Mouse (Mus musculus) forebrain, postnatal 0 days (tissue): ENCODE data around the gene Zfp365. TPM values are rescaled to one million over a fixed set of nuclear protein-coding genes. Genes with fewer than 3 reads are reported as not detected.

Source experiments
- ATAC-seq: fragments of 200-750 bp; cut with Nextera tagmentation; 2 replicates; pipeline ENCODE4 v1.8.0; 2017; ENCODE audit warnings: mild to moderate bottlenecking, moderate library complexity
- DNase-seq: peaks from one replicate; pipeline ENCODE4 v3.0.0-alpha.2; 2015
- H3K27ac ChIP-seq: fragments of 300-500 bp; sonication (generic); 2 replicates; pipeline ENCODE4 v1.5.1; 2014; ENCODE audit warnings: low read depth, mild to moderate bottlenecking, antibody characterized with exemption, low read length, moderate library complexity, mixed read lengths
- H3K27me3 ChIP-seq: fragments of 300-500 bp; sonication (generic); 2 replicates; pipeline ENCODE4 v1.6.1; 2014; ENCODE audit warnings: mild to moderate bottlenecking, low read length, mixed read lengths; ENCODE audit not compliant: insufficient read depth
- H3K36me3 ChIP-seq: fragments of 300-500 bp; sonication (generic); 2 replicates; pipeline ENCODE4 v1.6.1; 2014; ENCODE audit warnings: mild to moderate bottlenecking, moderate library complexity; ENCODE audit not compliant: insufficient read depth
- H3K4me1 ChIP-seq: fragments of 300-500 bp; sonication (generic); 2 replicates; pipeline ENCODE4 v1.6.1; 2014; ENCODE audit warnings: antibody characterized with exemption; ENCODE audit not compliant: insufficient read depth
- H3K4me2 ChIP-seq: fragments of 300-500 bp; sonication (generic); 2 replicates; pipeline ENCODE4 v1.6.1; 2014; ENCODE audit warnings: low read depth, mild to moderate bottlenecking, moderate library complexity
- H3K4me3 ChIP-seq: fragments of 300-500 bp; sonication (generic); 2 replicates; pipeline ENCODE4 v1.5.1; 2014; ENCODE audit warnings: low read depth, low read length, mixed read lengths
- H3K9ac ChIP-seq: fragments of 300-500 bp; sonication (generic); 2 replicates; pipeline ENCODE4 v1.6.1; 2014; ENCODE audit warnings: mild to moderate bottlenecking
- H3K9me3 ChIP-seq: fragments of 300-500 bp; sonication (generic); 2 replicates; pipeline ENCODE4 v1.6.1; 2016; ENCODE audit warnings: low read length
- CTCF ChIP-seq: sonication (generic); IDR thresholded peaks from 2 replicates; pipeline ENCODE4 v1.5.1; 2016; ENCODE audit warnings: antibody characterized with exemption, control low read depth, low read depth
- WGBS: fragments of 180-500 bp; shearing (Covaris S2); extraction: QIAGEN DNeasy Blood & Tissue Kit; methylation state at CpG from one replicate; pipeline ENCODE4 v1.1.7; 2014; 5-methylcytosine and 5-hydroxymethylcytosine counted together
- polyA plus RNA-seq: library from polyadenylated mRNA; unstranded; fragments of >200 nt; fragmentation: Nextera tagmentation; extraction: Ambion mirVana; gene quantifications from 2 replicates; pipeline ENCODE4 v1.2.1, GENCODE M21; 2015
- total RNA-seq: library from RNA; depleted of rRNA; stranded (reverse); fragments of >200 nt; gene quantifications from 2 replicates; pipeline ENCODE4 v1.2.3, GENCODE M21; 2014

Zfp365 gene
- total and polyA plus RNA-seq, 2 experiments from 2014 or later = 8.4 to 21.8 TPM

GRCm38 (mm10) chr10:67937775-67938174 lies 25.3 kb upstream of the Zfp365 start:
- Histone ChIP-seq H3K27me3 (no peaks in the 10 kb centered on the region), H3K4me3 (no peak overlapping the region), H3K36me3 (no peaks in the 10 kb centered on the region), H3K27ac (no peak overlapping the region), H3K4me1 (no peaks in the 10 kb centered on the region), H3K9ac (no peak overlapping the region), H3K4me2 (no peak overlapping the region), H3K9me3 (no peaks in the 10 kb centered on the region)
- DNase-seq (no peak), ATAC-seq (no peak)
- TF ChIP-seq CTCF = no peak
- WGBS = 90% methylated on average over 5 of the region's 5 CpGs

- no peak for TF ChIP-seq CTCF
- Histone ChIP-seq H3K9ac (no peak overlapping the region), H3K4me2 (no peak overlapping the region), H3K9me3 (no peaks in the 10 kb centered on the region), H3K4me3 (no peak overlapping the region), H3K4me1 (no peaks in the 10 kb centered on the region), H3K27me3 (no peaks in the 10 kb centered on the region), H3K36me3 (no peaks in the 10 kb centered on the region), H3K27ac (no peak overlapping the region)
- ATAC-seq (no peak), DNase-seq (no peak)
- WGBS = 66% methylated on average over 4 of the region's 4 CpGs
Measured at GRCm38 (mm10) chr10:67936944-67937343, 24.5 kb upstream of the Zfp365 start.

- Histone ChIP-seq H3K4me3 (no peak overlapping the region), H3K4me1 (no peaks in the 10 kb centered on the region), H3K9me3 (no peaks in the 10 kb centered on the region), H3K4me2 (no peak overlapping the region), H3K27me3 (no peaks in the 10 kb centered on the region), H3K36me3 (no peaks in the 10 kb centered on the region), H3K9ac (no peak overlapping the region), H3K27ac (no peak overlapping the region)
- 93% methylated on average over 11 of the region's 11 CpGs for WGBS
- no peak for ATAC-seq
- DNase-seq = no peak
- TF ChIP-seq CTCF = no peak
Measured at GRCm38 (mm10) chr10:67932780-67933179, 20.3 kb upstream of the Zfp365 start.

GRCm38 (mm10) chr10:67931328-67931727 lies 18.9 kb upstream of the Zfp365 start:
- WGBS = 81% methylated on average over 4 of the region's 4 CpGs
- 0 out of 2 replicates have a peak, but pooled peaks have one; percentile 13 for TF ChIP-seq CTCF

GRCm38 (mm10) chr10:67928584-67928983 lies 16.1 kb upstream of the Zfp365 start:
- Histone ChIP-seq H3K9ac (no peak overlapping the region), H3K27me3 (no peaks in the 10 kb centered on the region), H3K27ac (peak overlapping the region; percentile 67), H3K9me3 (no peaks in the 10 kb centered on the region), H3K4me3 (no peak overlapping the region), H3K4me1 (no peaks in the 10 kb centered on the region), H3K4me2 (no peak overlapping the region), H3K36me3 (no peaks in the 10 kb centered on the region)
- no peak for TF ChIP-seq CTCF
- DNase-seq (no peak), ATAC-seq (no peak)
- WGBS = 90% methylated on average over 7 of the region's 7 CpGs

More at GRCm38 (mm10) chr10:67931328-67931727, 18.9 kb upstream of the Zfp365 start:
- no peak overlapping the region for H3K4me3 ChIP-seq
- no peaks in the 10 kb centered on the region for H3K4me1 ChIP-seq
- H3K4me2 ChIP-seq = no peak overlapping the region
- no peaks in the 10 kb centered on the region for H3K9me3 ChIP-seq
- no peak for DNase-seq
- ATAC-seq = no peak
- no peak overlapping the region for H3K9ac ChIP-seq
- no peaks in the 10 kb centered on the region for H3K36me3 ChIP-seq
- H3K27ac ChIP-seq = no peak overlapping the region
- no peaks in the 10 kb centered on the region for H3K27me3 ChIP-seq

- Histone ChIP-seq H3K27ac (peak overlapping the region; percentile 67), H3K4me2 (no peak overlapping the region), H3K9ac (0 out of 2 replicates have a peak overlapping the region, but pooled peaks have one; percentile 10), H3K9me3 (no peaks in the 10 kb centered on the region), H3K4me1 (no peaks in the 10 kb centered on the region), H3K4me3 (no peak overlapping the region), H3K27me3 (no peaks in the 10 kb centered on the region), H3K36me3 (no peaks in the 10 kb centered on the region)
- no peak for TF ChIP-seq CTCF
- ATAC-seq = peak; percentile 77
- WGBS = 53% methylated on average over 8 of the region's 8 CpGs
- DNase-seq = peak; percentile 50
Measured at GRCm38 (mm10) chr10:67927718-67928455, 15.4 kb upstream of the Zfp365 start.

- DNase-seq (no peak), ATAC-seq (no peak)
- no peaks in the 10 kb centered on the region for H3K4me1 ChIP-seq
- 0 out of 2 replicates have a peak, but pooled peaks have one; percentile 26 for TF ChIP-seq CTCF
- no peak overlapping the region for H3K4me3 ChIP-seq
- H3K4me2 ChIP-seq = no peak overlapping the region
- H3K27ac ChIP-seq = no peak overlapping the region
- H3K36me3 ChIP-seq = no peaks in the 10 kb centered on the region
- H3K9me3 ChIP-seq = no peaks in the 10 kb centered on the region
- no peak overlapping the region for H3K9ac ChIP-seq
- H3K27me3 ChIP-seq = no peaks in the 10 kb centered on the region
- 57% methylated on average over 7 of the region's 7 CpGs for WGBS
Measured at GRCm38 (mm10) chr10:67924030-67924429, 11.6 kb upstream of the Zfp365 start.
